Mouse (Mus musculus): ENCODE results near the gene B3galnt1. TPM values are rescaled to one million over a fixed set of nuclear protein-coding genes. Genes with fewer than 3 reads are reported as not detected.

B3galnt1 gene
- total and polyA plus RNA-seq, 3 experiments: not detected

DNA sequence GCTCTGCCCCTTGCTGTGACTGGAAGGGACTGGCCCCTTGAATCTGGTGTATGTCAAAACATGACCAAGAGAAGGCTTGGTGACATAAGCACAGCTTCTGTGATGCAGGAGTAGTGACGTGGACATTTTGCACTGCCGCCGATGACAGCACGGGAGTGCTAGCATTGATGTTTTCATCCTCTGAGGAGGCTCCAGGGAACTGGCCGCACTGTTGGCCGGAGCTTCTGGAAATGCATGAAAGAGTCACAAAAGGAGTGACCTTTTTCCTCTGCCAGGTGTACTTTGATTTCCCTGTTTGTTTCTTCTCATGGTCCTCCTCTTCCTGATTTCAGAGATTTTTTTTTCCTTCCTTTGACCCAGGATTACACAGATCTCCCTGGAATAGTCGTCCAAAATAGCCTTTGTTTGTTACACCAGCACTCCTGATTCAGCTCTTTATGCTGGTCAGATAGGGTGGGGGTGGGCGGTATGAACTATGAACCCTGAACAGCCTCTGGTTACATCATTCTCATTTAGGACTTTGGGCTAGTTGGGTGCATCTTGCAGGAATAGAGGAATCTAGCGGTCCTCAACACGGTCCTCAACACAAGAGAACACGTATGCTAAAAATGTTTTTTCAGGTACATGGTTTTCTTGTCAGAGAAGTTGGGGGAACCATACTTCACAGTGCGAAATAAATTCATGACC is 42.5 kb downstream of the B3galnt1 start:
- Histone ChIP-seq H3K4me3 (ENCODE audit: control insufficient read depth in 1 of 2, insufficient read depth in 1 of 2, low read depth in 2 of 2, low read length in 2 of 2) (no peak overlapping the region), H3K9ac (ENCODE audit: control insufficient read depth, low read depth, low read length, poor library complexity, severe bottlenecking) (no peak overlapping the region), H3K4me1 (ENCODE audit: control insufficient read depth in 1 of 2, insufficient read depth in 2 of 2, low read length in 2 of 2) (no peaks in the 10 kb centered on the region), H3K79me2 (ENCODE audit: control insufficient read depth, insufficient read depth, low read length, poor library complexity) (no peaks in the 10 kb centered on the region), H3K27ac (ENCODE audit: control insufficient read depth, low read depth, low read length) (no peak overlapping the region), H3K36me3 (ENCODE audit: control insufficient read depth in 1 of 2, insufficient read depth in 2 of 2, low read length in 2 of 2) (no peaks in the 10 kb centered on the region), H3K27me3 (ENCODE audit: control insufficient read depth in 1 of 2, insufficient read depth in 2 of 2, low read length in 2 of 2) (no peaks in the 10 kb centered on the region; a peak in 1 of 4 replicates), H3K9me3 (replicated peaks; ENCODE audit: insufficient read depth, low read length) (no peaks in the 10 kb centered on the region)
- DNase-seq (ENCODE audit: low read depth, low spot score): no peak
- TF ChIP-seq BHLHE40 (IDR thresholded peaks at IDR 0.05; ENCODE audit: borderline replicate concordance, low read depth, low read length): no peak
- no peak for TF ChIP-seq E2F4 (IDR thresholded peaks at IDR 0.05; ENCODE audit: borderline replicate concordance, low read depth, low read length)
- TF ChIP-seq NRF1 (IDR thresholded peaks at IDR 0.05; ENCODE audit: insufficient read depth, low read depth, low read length, poor library complexity, severe bottlenecking): no peak
- no peak for TF ChIP-seq NELFE (IDR thresholded peaks at IDR 0.05; ENCODE audit: low read depth, low read length)
- TF ChIP-seq POLR2AphosphoS2 (IDR thresholded peaks at IDR 0.05; ENCODE audit: low read length): no peak

DNA sequence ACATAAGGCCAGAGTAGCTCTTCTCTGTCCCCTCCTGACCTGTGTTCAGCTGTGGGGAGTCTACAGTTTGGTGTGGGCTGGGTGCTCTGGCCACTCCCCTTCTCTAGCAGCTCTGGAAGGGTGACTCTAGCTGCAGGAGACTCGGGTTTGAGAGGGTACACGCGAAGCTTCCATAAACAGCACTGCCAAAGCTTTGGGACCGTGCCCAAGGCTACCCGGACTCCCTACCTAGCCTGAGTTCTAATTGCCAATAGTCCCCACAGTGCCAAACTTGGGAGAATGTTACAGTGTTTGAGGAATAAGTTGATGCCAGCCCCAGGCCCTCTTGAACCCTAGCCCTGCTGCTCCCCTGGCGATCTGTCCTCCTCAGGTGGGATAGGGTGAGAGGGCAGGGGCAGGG is 43.2 kb downstream of the B3galnt1 start:
- H3K9me3 ChIP-seq (replicated peaks; ENCODE audit: insufficient read depth, low read length): no peaks in the 10 kb centered on the region
- no peaks in the 10 kb centered on the region; a peak in 1 of 4 replicates for H3K27me3 ChIP-seq (ENCODE audit: control insufficient read depth in 1 of 2, insufficient read depth in 2 of 2, low read length in 2 of 2)
- no peaks in the 10 kb centered on the region for H3K4me1 ChIP-seq (ENCODE audit: control insufficient read depth in 1 of 2, insufficient read depth in 2 of 2, low read length in 2 of 2)
- no peak overlapping the region for H3K4me3 ChIP-seq (ENCODE audit: control insufficient read depth in 1 of 2, insufficient read depth in 1 of 2, low read depth in 2 of 2, low read length in 2 of 2)
- no peak overlapping the region for H3K27ac ChIP-seq (ENCODE audit: control insufficient read depth, low read depth, low read length)
- no peaks in the 10 kb centered on the region for H3K36me3 ChIP-seq (ENCODE audit: control insufficient read depth in 1 of 2, insufficient read depth in 2 of 2, low read length in 2 of 2)
- DNase-seq (ENCODE audit: low read depth, low spot score): no peak
- H3K9ac ChIP-seq (ENCODE audit: control insufficient read depth, low read depth, low read length, poor library complexity, severe bottlenecking): no peak overlapping the region
- TF ChIP-seq POLR2AphosphoS2 (IDR thresholded peaks at IDR 0.05; ENCODE audit: low read length) (no peak), JUND (IDR thresholded peaks at IDR 0.05; ENCODE audit: low read depth, low read length) (no peak), HCFC1 (IDR thresholded peaks at IDR 0.05; ENCODE audit: low read depth, low read length) (no peak), USF1 (IDR thresholded peaks at IDR 0.05; ENCODE audit: low read depth, low read length) (no peak), ZC3H11A (IDR thresholded peaks at IDR 0.05; ENCODE audit: low read depth, low read length) (no peak), ZNF384 (IDR thresholded peaks at IDR 0.05; ENCODE audit: low read depth, low read length) (no peak), EP300 (IDR thresholded peaks at IDR 0.05; ENCODE audit: low read depth in 1 of 2, low read length in 2 of 2) (no peak), MAFK (IDR thresholded peaks at IDR 0.05; ENCODE audit: borderline replicate concordance, low read depth, low read length) (no peak), POLR2A (IDR thresholded peaks at IDR 0.05; ENCODE audit: control insufficient read depth in 1 of 2, insufficient read depth in 1 of 2, low read depth in 1 of 2, low read length in 2 of 2, poor library complexity in 1 of 2) (no peak), TCF12 (IDR thresholded peaks at IDR 0.05; ENCODE audit: low read depth, low read length) (no peak), ELF1 (IDR thresholded peaks at IDR 0.05; ENCODE audit: low read depth, low read length) (no peak), MXI1 (IDR thresholded peaks at IDR 0.05; ENCODE audit: low read depth, low read length) (no peak), USF2 (IDR thresholded peaks at IDR 0.05; ENCODE audit: borderline replicate concordance in 1 of 2, insufficient read depth in 1 of 2, low read depth in 1 of 2, low read length in 2 of 2) (no peak), E2F4 (IDR thresholded peaks at IDR 0.05; ENCODE audit: borderline replicate concordance, low read depth, low read length) (no peak), MYC (IDR thresholded peaks at IDR 0.05; ENCODE audit: low read depth, low read length) (no peak), CHD1 (IDR thresholded peaks at IDR 0.05; ENCODE audit: low read depth, low read length) (no peak), ZMIZ1 (IDR thresholded peaks at IDR 0.05; ENCODE audit: low read depth, low read length) (no peak), MEF2A (IDR thresholded peaks at IDR 0.05; ENCODE audit: extremely low read depth, insufficient replicate concordance, low read depth, low read length, poor library complexity, severe bottlenecking) (no peak), BHLHE40 (IDR thresholded peaks at IDR 0.05; ENCODE audit: borderline replicate concordance, low read depth, low read length) (no peak)
- H3K79me2 ChIP-seq (ENCODE audit: control insufficient read depth, insufficient read depth, low read length, poor library complexity): no peaks in the 10 kb centered on the region
